Mouse (Mus musculus) testis, adult 2 months (tissue): ENCODE data around the gene Zfp931. TPM values are rescaled to one million over a fixed set of nuclear protein-coding genes. Genes with fewer than 3 reads are reported as not detected.

Source experiments
- H3K27ac ChIP-seq: fragments of 200-500 bp; 2 replicates; pipeline ENCODE4 v1.5.1; 2012; ENCODE audit warnings: low read depth, low read length; ENCODE audit not compliant: control insufficient read depth, insufficient read depth
- H3K27me3 ChIP-seq: fragments of 200-500 bp; 2 replicates; pipeline ENCODE4 v1.6.1; 2012; ENCODE audit warnings: mild to moderate bottlenecking, low read length, moderate library complexity; ENCODE audit not compliant: control insufficient read depth, insufficient read depth
- H3K36me3 ChIP-seq: fragments of 200-500 bp; 2 replicates; pipeline ENCODE4 v1.6.1; 2012; ENCODE audit warnings: mild to moderate bottlenecking, low read length; ENCODE audit not compliant: control insufficient read depth, insufficient read depth
- H3K4me1 ChIP-seq: fragments of 200-500 bp; 2 replicates; pipeline ENCODE4 v1.6.1; 2012; ENCODE audit warnings: low read length; ENCODE audit not compliant: control insufficient read depth, insufficient read depth
- H3K4me3 ChIP-seq: fragments of 200-500 bp; 2 replicates; pipeline ENCODE4 v1.5.1; 2012; ENCODE audit warnings: low read depth, mild to moderate bottlenecking, low read length, moderate library complexity, mixed read lengths; ENCODE audit not compliant: control insufficient read depth
- CTCF ChIP-seq: fragments of 200-500 bp; IDR thresholded peaks from 2 replicates; pipeline ENCODE4 v1.5.1; 2012; ENCODE audit warnings: low read depth, mild to moderate bottlenecking, inconsistent platforms, low read length, moderate library complexity; ENCODE audit not compliant: control insufficient read depth, insufficient read depth, insufficient replicate concordance
- POLR2A ChIP-seq: fragments of 200-500 bp; IDR thresholded peaks from 2 replicates; pipeline ENCODE4 v1.6.1; 2012; ENCODE audit warnings: low read depth, mild to moderate bottlenecking, inconsistent platforms, low read length, moderate library complexity; ENCODE audit not compliant: control insufficient read depth
- polyA plus RNA-seq: library from polyadenylated mRNA; depleted of rRNA; stranded (reverse); fragments of >200 nt; gene quantifications from 2 replicates; pipeline ENCODE4 v1.2.3, GENCODE M21; 2012

Zfp931 gene
- polyA plus RNA-seq, 1 experiment: 0.32 TPM

DNA sequence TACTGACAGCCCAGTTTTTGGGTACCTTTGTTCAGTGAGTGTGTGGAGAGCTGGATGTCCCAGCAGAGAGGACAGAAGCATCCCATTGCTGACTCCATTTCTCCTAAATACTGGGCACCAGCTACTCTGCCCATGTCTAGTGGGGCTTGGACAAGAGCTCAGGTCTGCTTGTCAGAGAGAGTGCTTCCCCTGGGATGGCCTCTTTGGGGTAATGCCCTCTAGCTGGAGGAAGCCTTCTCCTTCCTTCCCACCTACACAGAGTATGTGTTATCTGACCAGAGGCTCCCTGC lies 42.0 kb upstream of the Zfp931 start:
- peaks cover 10% of the 10 kb centered on the region for H3K4me1 ChIP-seq
- H3K27me3 ChIP-seq: no peaks in the 10 kb centered on the region
- TF ChIP-seq CTCF (no peak), POLR2A (no peak)
- no peak overlapping the region for H3K4me3 ChIP-seq
- no peak overlapping the region for H3K27ac ChIP-seq
- H3K36me3 ChIP-seq: no peaks in the 10 kb centered on the region

DNA sequence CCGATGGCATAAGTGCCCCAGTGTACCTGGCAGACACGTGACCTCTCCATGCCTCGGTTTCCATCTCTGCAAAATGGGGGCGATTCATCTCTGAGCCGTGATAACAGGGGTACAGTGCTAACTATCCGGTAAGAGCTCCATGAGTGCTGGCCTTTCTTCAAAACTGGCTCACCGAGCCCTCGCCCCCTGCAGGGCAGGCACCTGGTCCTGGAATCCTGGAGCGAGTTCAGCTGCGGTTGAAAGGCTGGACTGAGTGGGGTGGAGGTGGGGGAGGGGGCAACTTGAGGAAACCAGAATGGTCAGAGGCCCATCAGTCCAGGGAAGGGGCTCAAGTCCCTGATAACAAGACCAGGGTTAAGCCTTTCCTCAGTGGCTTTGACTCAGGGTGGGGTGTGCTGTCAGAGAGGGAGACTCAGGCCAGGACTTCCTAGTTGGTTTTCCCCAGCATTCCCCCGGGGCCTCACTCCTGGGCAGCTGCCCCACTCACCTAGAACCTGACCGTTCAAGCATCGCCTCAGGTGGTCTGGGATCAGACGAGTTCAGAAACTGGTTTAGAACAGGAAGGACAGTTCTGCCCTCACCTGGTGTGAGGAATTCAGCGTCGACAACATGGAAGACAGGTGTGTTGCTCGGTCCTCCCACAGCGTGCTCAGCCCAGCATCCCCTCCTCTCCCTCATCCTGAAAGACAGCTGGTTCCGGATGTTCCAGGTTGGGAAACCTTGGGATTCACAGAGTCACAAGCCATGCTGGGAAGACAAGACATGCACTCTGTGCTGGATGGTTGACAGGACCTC lies 41.5 kb upstream of the Zfp931 start:
- no peaks in the 10 kb centered on the region for H3K27me3 ChIP-seq
- H3K4me1 ChIP-seq: peaks cover 10% of the 10 kb centered on the region
- H3K27ac ChIP-seq: no peak overlapping the region
- H3K36me3 ChIP-seq: no peaks in the 10 kb centered on the region
- no peak overlapping the region for H3K4me3 ChIP-seq
- TF ChIP-seq POLR2A: no peak
- TF ChIP-seq CTCF: no peak

- no peak for TF ChIP-seq POLR2A
- no peak for TF ChIP-seq CTCF
- peak within 1 kb of the TSS; percentile 12; the same call in 1 of the 2 replicates for H3K4me3 ChIP-seq
- no peak within 1 kb of the TSS for H3K27ac ChIP-seq
- H3K4me1 ChIP-seq: peaks cover 10% of the 10 kb centered on the region
- H3K36me3 ChIP-seq: no peaks in the 10 kb centered on the region
- H3K27me3 ChIP-seq: no peaks in the 10 kb centered on the region
Measured at GRCm38 (mm10) chr2:178118801-178119560, 40.7 kb upstream of the Zfp931 start, which contains the start of gene Phactr3. Gene Phactr3 (plus strand): TSS chr2:178118975.

GRCm38 (mm10) chr2:178117946-178118345 lies 39.7 kb upstream of the Zfp931 start:
- H3K27ac ChIP-seq: no peak overlapping the region
- no peak overlapping the region for H3K4me3 ChIP-seq
- H3K36me3 ChIP-seq: no peaks in the 10 kb centered on the region
- TF ChIP-seq CTCF (peak; percentile 33; the same call in 1 of the 2 replicates), POLR2A (no peak)
- H3K4me1 ChIP-seq: peaks cover 10% of the 10 kb centered on the region
- no peaks in the 10 kb centered on the region for H3K27me3 ChIP-seq

DNA sequence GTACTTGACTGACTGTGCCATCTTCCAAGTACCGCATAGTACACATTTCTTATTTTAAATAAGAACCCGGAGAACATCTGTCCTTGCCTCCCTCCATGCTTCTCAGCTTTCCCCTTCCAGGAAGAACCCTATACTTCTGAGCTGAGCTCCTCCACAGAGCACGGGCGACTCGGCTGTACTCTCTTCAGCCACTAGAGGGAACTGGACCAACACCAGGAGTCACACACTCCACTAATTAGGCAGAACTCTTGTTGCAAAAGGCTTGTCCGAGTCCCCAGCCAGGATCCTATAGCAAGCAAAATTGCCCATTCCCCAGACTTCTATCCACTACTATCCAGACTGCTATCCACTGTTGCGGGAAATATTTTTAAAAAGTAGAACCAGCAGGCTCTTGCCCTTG lies 23.7 kb upstream of the Zfp931 start:
- Histone ChIP-seq H3K27ac (no peak overlapping the region), H3K27me3 (no peaks in the 10 kb centered on the region), H3K36me3 (no peaks in the 10 kb centered on the region), H3K4me1 (no peaks in the 10 kb centered on the region), H3K4me3 (no peak overlapping the region)
- TF ChIP-seq CTCF (peak; percentile 53; the same call in 1 of the 2 replicates), POLR2A (no peak)

GRCm38 (mm10) chr2:178098021-178098420 lies 19.7 kb upstream of the Zfp931 start:
- Histone ChIP-seq H3K27ac (no peak overlapping the region), H3K4me1 (no peaks in the 10 kb centered on the region), H3K36me3 (no peaks in the 10 kb centered on the region), H3K4me3 (no peak overlapping the region), H3K27me3 (no peaks in the 10 kb centered on the region)
- TF ChIP-seq CTCF: peak; percentile 23; the same call in 1 of the 2 replicates
- TF ChIP-seq POLR2A: no peak

GRCm38 (mm10) chr2:178089586-178089985 lies 11.3 kb upstream of the Zfp931 start:
- TF ChIP-seq CTCF (no peak), POLR2A (no peak)
- H3K27me3 ChIP-seq: no peaks in the 10 kb centered on the region
- no peak overlapping the region for H3K27ac ChIP-seq
- H3K4me3 ChIP-seq: no peak overlapping the region
- H3K4me1 ChIP-seq: no peaks in the 10 kb centered on the region
- H3K36me3 ChIP-seq: no peaks in the 10 kb centered on the region
